Mouse (Mus musculus) macrophage (primary cell): ENCODE measurements around the gene Olfr1221. TPM values are rescaled to one million over a fixed set of nuclear protein-coding genes. Genes with fewer than 3 reads are reported as not detected.
"Not testable (repeated sequence)": the region's sequence is repeated elsewhere in the genome, so short reads cannot be mapped to it uniquely, and the experiment has no call there.

ENCODE experiments used
- H3K27ac ChIP-seq: fragments of 350-480 bp; formaldehyde crosslinking; 2 replicates; pipeline ENCODE4 v1.9.0; 2021
- H3K36me3 ChIP-seq: fragments of 350-480 bp; formaldehyde crosslinking; 2 replicates; pipeline ENCODE4 v1.9.0; 2021; ENCODE audit errors: inconsistent target
- H3K4me3 ChIP-seq: fragments of 350-480 bp; formaldehyde crosslinking; 2 replicates; pipeline ENCODE4 v1.9.0; 2021; ENCODE audit errors: inconsistent target
- H3K79me2 ChIP-seq: fragments of 350-480 bp; formaldehyde crosslinking; 2 replicates; pipeline ENCODE4 v1.9.0; 2021; ENCODE audit errors: inconsistent target
- WGBS: methylation state at CpG from one replicate; pipeline ENCODE4 v1.1.7; 2026; ENCODE audit warnings: inconsistent platforms; ENCODE audit not compliant: missing documents; 5-methylcytosine and 5-hydroxymethylcytosine counted together
- polyA plus RNA-seq: library from polyadenylated mRNA; stranded (reverse); fragments of 250-400 nt; gene quantifications from 3 replicates; pipeline ENCODE4 v1.2.4, GENCODE M21; 2018; ENCODE audit warnings: inconsistent platforms
- total RNA-seq, 78 experiments: library from RNA; depleted of rRNA; stranded (reverse); fragments of 250-400 nt; gene quantifications; 1 replicate in 9 of 78; 2 replicates in 24 of 78; 3 replicates in 43 of 78; 4 replicates in 2 of 78; pipeline ENCODE4 v1.2.4; 2018; ENCODE audit warnings: inconsistent platforms in 56 of 78

The Olfr1221 gene
- not detected for total RNA-seq (2018; cell fraction: chromatin; rRNA removed)
- total RNA-seq (2018; cell fraction: cytosol; rRNA removed), result not detected
- not detected for total RNA-seq (2018; cell fraction: nucleus; rRNA removed)
- not detected in 3 replicates for polyA plus RNA-seq

GRCm38 (mm10) chr2:89117183-89117582, at the start of gene Olfr1221:
Gene Olfr1221 (minus strand): TSS chr2:89117283.
- Histone ChIP-seq H3K79me2 (no peaks in the 10 kb centered on the region), H3K36me3 (no peaks in the 10 kb centered on the region), H3K4me3 (no peak within 1 kb of the TSS), H3K27ac (0 out of 2 replicates have a peak within 1 kb of the TSS, but pooled peaks have one; percentile 14)
- 9% methylated on average over 2 of the region's 2 CpGs for WGBS

GRCm38 (mm10) chr2:89164711-89165110, 47.6 kb upstream of the Olfr1221 start:
- not testable (repeated sequence) for H3K36me3 ChIP-seq, H3K27ac ChIP-seq, H3K79me2 ChIP-seq, H3K4me3 ChIP-seq
- WGBS, result 80% methylated on average over 4 of the region's 4 CpGs

GRCm38 (mm10) chr2:89163991-89164390, 46.9 kb upstream of the Olfr1221 start, which contains the start of gene Olfr1224-ps1:
Gene Olfr1224-ps1 (minus strand): TSS chr2:89164091.
- H3K27ac ChIP-seq, H3K4me3 ChIP-seq, H3K36me3 ChIP-seq, H3K79me2 ChIP-seq: not testable (repeated sequence)
- WGBS, result 92% methylated on average over 6 of the region's 8 CpGs

GRCm38 (mm10) chr2:89151460-89151859, 34.4 kb upstream of the Olfr1221 start, which contains the start of gene Olfr1223:
Gene Olfr1223 (minus strand): TSS chr2:89151560.
- no peaks in the 10 kb centered on the region for H3K79me2 ChIP-seq
- no peak within 1 kb of the TSS for H3K4me3 ChIP-seq
- no peak within 1 kb of the TSS for H3K27ac ChIP-seq
- 55% methylated on average over 1 of the region's 1 CpGs for WGBS
- H3K36me3 ChIP-seq, result no peaks in the 10 kb centered on the region

- Histone ChIP-seq H3K4me3 (no peak within 1 kb of the TSS), H3K79me2 (no peaks in the 10 kb centered on the region), H3K36me3 (no peaks in the 10 kb centered on the region), H3K27ac (no peak within 1 kb of the TSS)
- 77% methylated on average over 3 of the region's 3 CpGs for WGBS
Measured at GRCm38 (mm10) chr2:89132954-89133353, 15.9 kb upstream of the Olfr1221 start, which contains the start of gene Olfr1222. Gene Olfr1222 (minus strand): TSS chr2:89133054.

- H3K4me3 ChIP-seq, result no peak within 1 kb of the TSS
- H3K79me2 ChIP-seq, result no peaks in the 10 kb centered on the region
- WGBS, result 68% methylated on average over 3 of the region's 3 CpGs
- no peak within 1 kb of the TSS for H3K27ac ChIP-seq
- no peaks in the 10 kb centered on the region for H3K36me3 ChIP-seq
Measured at GRCm38 (mm10) chr2:89106735-89107134, 10.3 kb downstream of the Olfr1221 start, which contains the start of gene Olfr1220. Gene Olfr1220 (minus strand): TSS chr2:89106835.

GRCm38 (mm10) chr2:89105651-89106050, 11.4 kb downstream of the Olfr1221 start:
- Histone ChIP-seq H3K27ac (no peak overlapping the region), H3K4me3 (no peak overlapping the region), H3K79me2 (no peaks in the 10 kb centered on the region), H3K36me3 (no peaks in the 10 kb centered on the region)

- Histone ChIP-seq H3K4me3 (no peak overlapping the region), H3K79me2 (no peaks in the 10 kb centered on the region), H3K36me3 (no peaks in the 10 kb centered on the region), H3K27ac (no peak overlapping the region)
- WGBS, result 78% methylated on average over 1 of the region's 1 CpGs
Measured at GRCm38 (mm10) chr2:89093848-89094247, 23.2 kb downstream of the Olfr1221 start.

- Histone ChIP-seq H3K4me3 (no peak within 1 kb of the TSS), H3K36me3 (no peaks in the 10 kb centered on the region), H3K79me2 (no peaks in the 10 kb centered on the region), H3K27ac (no peak within 1 kb of the TSS)
- WGBS, result 62% methylated on average over 1 of the region's 1 CpGs
Measured at GRCm38 (mm10) chr2:89083413-89083812, 33.7 kb downstream of the Olfr1221 start, which contains the start of gene Olfr1219. Gene Olfr1219 (minus strand): TSS chr2:89083513.

GRCm38 (mm10) chr2:89081487-89081886, 35.6 kb downstream of the Olfr1221 start:
- Histone ChIP-seq H3K36me3 (no peaks in the 10 kb centered on the region), H3K79me2 (no peaks in the 10 kb centered on the region), H3K27ac (no peak overlapping the region), H3K4me3 (no peak overlapping the region)

GRCm38 (mm10) chr2:89061087-89061486, 56.0 kb downstream of the Olfr1221 start, which contains the start of gene Olfr1218:
Gene Olfr1218 (minus strand): TSS chr2:89061187.
- Histone ChIP-seq H3K4me3 (no peak within 1 kb of the TSS), H3K79me2 (no peaks in the 10 kb centered on the region), H3K36me3 (no peaks in the 10 kb centered on the region), H3K27ac (no peak within 1 kb of the TSS)

Other genes with a start within 250 kb of the Olfr1221 start
- gene Olfr1208, start 215.0 kb downstream of the Olfr1221 start, polyA plus RNA-seq, result not detected in 3 replicates
- gene Olfr1209, start 202.1 kb downstream of the Olfr1221 start, polyA plus RNA-seq, result not detected in 3 replicates
- gene Olfr1211, start 179.2 kb downstream of the Olfr1221 start, polyA plus RNA-seq, result not detected in 3 replicates
- not detected in 3 replicates for gene Olfr1212, start 163.3 kb downstream of the Olfr1221 start, polyA plus RNA-seq
- gene Gm13762, start 137.0 kb downstream of the Olfr1221 start, polyA plus RNA-seq, result not detected in 3 replicates
- not detected in 3 replicates for gene Olfr1214, start 124.6 kb downstream of the Olfr1221 start, polyA plus RNA-seq
- gene Olfr1215, start 110.3 kb downstream of the Olfr1221 start, polyA plus RNA-seq, result not detected in 3 replicates
- gene Olfr1216, start 98.9 kb downstream of the Olfr1221 start, polyA plus RNA-seq, result not detected in 3 replicates
- gene Olfr1217, start 85.2 kb downstream of the Olfr1221 start, polyA plus RNA-seq, result not detected in 3 replicates
- gene Olfr1218, start 56.1 kb downstream of the Olfr1221 start, polyA plus RNA-seq, result not detected in 3 replicates
- not detected in 3 replicates for gene Olfr1219, start 33.8 kb downstream of the Olfr1221 start, polyA plus RNA-seq
- gene Olfr1220, start 10.4 kb downstream of the Olfr1221 start, polyA plus RNA-seq, result not detected in 3 replicates
- not detected in 3 replicates for gene Olfr1222, start 15.8 kb upstream of the Olfr1221 start, polyA plus RNA-seq
- not detected in 3 replicates for gene Olfr1223, start 34.3 kb upstream of the Olfr1221 start, polyA plus RNA-seq
- gene Olfr1224-ps1, start 46.8 kb upstream of the Olfr1221 start, polyA plus RNA-seq, result not detected in 3 replicates
- gene Olfr1225, start 57.4 kb upstream of the Olfr1221 start, polyA plus RNA-seq, result not detected in 3 replicates
- not detected in 3 replicates for gene Olfr1226, start 82.8 kb upstream of the Olfr1221 start, polyA plus RNA-seq
- not detected in 3 replicates for gene Olfr1228, start 136.8 kb upstream of the Olfr1221 start, polyA plus RNA-seq
- not detected in 3 replicates for gene Olfr1229, start 170.7 kb upstream of the Olfr1221 start, polyA plus RNA-seq
- gene Olfr1230, start 180.0 kb upstream of the Olfr1221 start, polyA plus RNA-seq, result not detected in 3 replicates
- not detected in 3 replicates for gene Olfr1231, start 189.8 kb upstream of the Olfr1221 start, polyA plus RNA-seq
- not detected in 3 replicates for gene Olfr1232, start 212.4 kb upstream of the Olfr1221 start, polyA plus RNA-seq
- not detected in 3 replicates for gene Olfr1233, start 225.1 kb upstream of the Olfr1221 start, polyA plus RNA-seq
- not detected in 3 replicates for gene Olfr1234, start 247.6 kb upstream of the Olfr1221 start, polyA plus RNA-seq